Mouse (Mus musculus): ENCODE data around the gene Rpl23.

Gene Rpl23

GRCm38 (mm10) chr11:97781832-97782563, at the start of gene Rpl23:
Rpl23 (minus strand) TSS chr11:97782437.
- CTCF ChIA-PET = no interaction called here

- CTCF ChIA-PET = no interaction called here
These were observed 49.8 kb upstream of the Rpl23 start for GRCm38 (mm10) chr11:97832001-97832400.

- CTCF ChIA-PET = no interaction called here
These were observed 48.3 kb upstream of the Rpl23 start for GRCm38 (mm10) chr11:97830501-97830900.

GRCm38 (mm10) chr11:97829913-97830476, 47.8 kb upstream of the Rpl23 start:
- CTCF ChIA-PET = no interaction called here

GRCm38 (mm10) chr11:97829365-97829764, 47.1 kb upstream of the Rpl23 start:
- CTCF ChIA-PET = no interaction called here

- CTCF ChIA-PET = interaction anchor here (0.6 kb wide), 1 partner anchor 34 kb away, joined by 5 read pairs; no protein-coding TSS in a partner anchor
These were observed 45.4 kb upstream of the Rpl23 start for GRCm38 (mm10) chr11:97827654-97828053.

- CTCF ChIA-PET = no interaction called here
These were observed 44.2 kb upstream of the Rpl23 start for GRCm38 (mm10) chr11:97826414-97826813.

GRCm38 (mm10) chr11:97825971-97826370, 43.7 kb upstream of the Rpl23 start:
- CTCF ChIA-PET = no interaction called here

GRCm38 (mm10) chr11:97825295-97825694, 43.1 kb upstream of the Rpl23 start:
- CTCF ChIA-PET = no interaction called here

- CTCF ChIA-PET = no interaction called here
These were observed 42.7 kb upstream of the Rpl23 start for GRCm38 (mm10) chr11:97824895-97825294.

GRCm38 (mm10) chr11:97824168-97824567, 41.9 kb upstream of the Rpl23 start:
- CTCF ChIA-PET = no interaction called here

GRCm38 (mm10) chr11:97822840-97823603, 40.8 kb upstream of the Rpl23 start:
- CTCF ChIA-PET = interaction anchor here (0.6 kb wide), 1 partner anchor 57 kb away, joined by 3 read pairs; no protein-coding TSS in a partner anchor

- CTCF ChIA-PET = no interaction called here
These were observed 39.3 kb upstream of the Rpl23 start for GRCm38 (mm10) chr11:97821401-97822064.

GRCm38 (mm10) chr11:97820840-97821239, 38.6 kb upstream of the Rpl23 start:
- CTCF ChIA-PET = no interaction called here

GRCm38 (mm10) chr11:97819923-97820322, 37.7 kb upstream of the Rpl23 start:
- CTCF ChIA-PET = no interaction called here

GRCm38 (mm10) chr11:97819102-97819501, 36.9 kb upstream of the Rpl23 start:
- CTCF ChIA-PET = no interaction called here

- CTCF ChIA-PET = interaction anchor here (0.9 kb wide), 1 partner anchor 13 kb away, joined by 4 read pairs; no protein-coding TSS in a partner anchor
These were observed 36.3 kb upstream of the Rpl23 start for GRCm38 (mm10) chr11:97818571-97818970.

GRCm38 (mm10) chr11:97818003-97818402, 35.8 kb upstream of the Rpl23 start:
- CTCF ChIA-PET = interaction anchor here (0.9 kb wide), 1 partner anchor 13 kb away, joined by 4 read pairs; no protein-coding TSS in a partner anchor

GRCm38 (mm10) chr11:97817379-97817778, 35.1 kb upstream of the Rpl23 start:
- CTCF ChIA-PET = interaction anchor here (0.7 to 0.9 kb wide), 3 partner anchors 12 to 309 kb away, joined by 3 to 4 read pairs (median 4); no protein-coding TSS in a partner anchor

- CTCF ChIA-PET = interaction anchor here (0.7 to 0.9 kb wide), 3 partner anchors 11 to 309 kb away, joined by 3 to 4 read pairs (median 3); no protein-coding TSS in a partner anchor
These were observed 34.7 kb upstream of the Rpl23 start for GRCm38 (mm10) chr11:97816916-97817315.

GRCm38 (mm10) chr11:97816176-97816575, 33.9 kb upstream of the Rpl23 start:
- CTCF ChIA-PET = interaction anchor here (0.9 kb wide), 1 partner anchor 10 kb away, joined by 3 read pairs; no protein-coding TSS in a partner anchor

- CTCF ChIA-PET = no interaction called here
These were observed 33.5 kb upstream of the Rpl23 start for GRCm38 (mm10) chr11:97815736-97816135.
